Mouse (Mus musculus): ENCODE results near the gene Ksr1.

- TF ChIP-seq CTCF (IDR thresholded peaks at IDR 0.05; ENCODE audit: low read depth): no peak; the same call in 1 of the 2 replicates
- no peak for TF ChIP-seq EP300 (optimal IDR thresholded peaks at IDR 0.05)
These were observed 5.7 kb downstream of the Ksr1 start for GRCm38 (mm10) chr11:79140511-79140888.
